Mouse (Mus musculus) embryonic fibroblast, embryonic 13.5 days (primary cell): ENCODE results near the gene Gpd1l.

Experiments used
- CTCF ChIP-seq: IDR thresholded peaks from 2 replicates; pipeline ENCODE4 v1.5.1; 2011; ENCODE audit warnings: mild to moderate bottlenecking, control low read depth, low read length, moderate library complexity, borderline replicate concordance; ENCODE audit not compliant: insufficient read depth
- POLR2A ChIP-seq: IDR thresholded peaks from 2 replicates; pipeline ENCODE4 v1.6.1; 2011; ENCODE audit warnings: low read depth, mild to moderate bottlenecking, control low read depth, low read length, moderate library complexity

GRCm38 (mm10) chr9:114922209-114922608, 11.6 kb downstream of the Gpd1l start:
- no peak for TF ChIP-seq CTCF
- no peak for TF ChIP-seq POLR2A
